Mouse (Mus musculus) G1E-ER4 (cell line): Measurements from ENCODE around the gene Cd164l2. TPM values are rescaled to one million over a fixed set of nuclear protein-coding genes. Genes with fewer than 3 reads are reported as not detected.

Source experiments
- GATA1 ChIP-seq: IDR thresholded peaks from one replicate; pipeline ENCODE4 v1.8.0; 2012; ENCODE audit warnings: low read length, inconsistent platforms
- polyA plus RNA-seq: library from polyadenylated mRNA; stranded (reverse); fragments of >175 nt; gene quantifications from 2 replicates; pipeline ENCODE4 v1.2.3, GENCODE M21; 2012

Cd164l2 gene
- polyA plus RNA-seq, 1 experiment: not detected

DNA sequence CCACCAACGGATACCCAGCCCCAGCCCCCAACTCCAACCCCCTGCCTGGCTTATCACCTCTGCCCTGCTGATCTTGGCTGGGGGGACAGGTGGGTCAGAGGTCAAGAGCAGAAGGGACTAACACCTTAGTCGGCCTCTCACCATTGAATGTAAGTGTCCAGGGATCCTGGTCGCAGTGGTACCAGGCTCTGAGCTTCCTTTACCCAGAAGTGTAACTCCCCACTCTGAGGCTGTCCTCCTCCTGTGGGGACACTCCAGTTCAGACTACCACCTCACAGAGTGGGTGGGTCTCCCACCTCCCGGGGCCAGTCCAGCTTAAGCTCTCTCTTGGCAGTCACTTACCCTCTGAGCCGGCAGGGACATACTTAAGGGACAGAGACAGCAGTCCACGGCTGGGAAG, 43.5 kb downstream of the Cd164l2 start:
- TF ChIP-seq GATA1: no peak

DNA sequence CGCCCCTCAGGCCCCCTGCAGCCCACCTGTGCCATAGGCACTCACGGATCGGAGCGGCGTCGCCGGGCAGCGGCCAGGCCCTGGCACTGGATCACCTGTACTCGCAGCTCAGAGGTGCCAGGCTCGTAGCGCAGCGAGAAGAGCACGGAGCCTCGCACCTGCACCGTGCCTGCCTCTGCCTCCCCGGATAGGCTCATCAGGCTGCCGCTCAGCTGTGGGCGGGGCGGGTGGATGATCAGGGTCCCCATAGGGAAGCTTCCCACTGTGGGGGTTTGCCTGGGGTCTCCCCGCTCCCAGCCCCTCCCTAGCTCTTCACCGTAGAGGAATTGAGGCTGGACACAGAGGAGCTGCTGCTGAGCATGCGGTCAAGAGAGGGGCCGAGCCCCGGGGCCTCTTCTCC, 44.9 kb downstream of the Cd164l2 start:
- TF ChIP-seq GATA1: no peak

DNA sequence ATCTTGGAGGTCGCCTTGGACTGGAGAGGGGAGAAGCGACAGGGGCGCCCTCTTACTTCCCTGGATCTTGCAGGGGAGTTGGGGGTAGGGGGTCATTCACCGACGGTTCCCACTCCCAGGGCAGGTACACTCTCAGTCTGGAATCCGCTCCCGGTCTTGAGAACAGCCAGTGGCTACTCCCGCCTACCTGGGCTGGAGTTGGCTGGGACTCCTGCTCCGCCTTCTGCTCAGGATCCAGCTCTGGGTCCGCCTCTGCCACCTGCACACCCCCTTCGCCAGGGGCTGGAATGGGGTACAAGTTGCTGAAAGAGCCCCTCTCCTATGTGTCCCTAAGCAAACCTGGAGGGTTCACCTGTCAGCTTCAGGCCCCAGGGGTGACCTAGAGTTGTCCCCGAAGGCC, 45.3 kb downstream of the Cd164l2 start:
- no peak for TF ChIP-seq GATA1

DNA sequence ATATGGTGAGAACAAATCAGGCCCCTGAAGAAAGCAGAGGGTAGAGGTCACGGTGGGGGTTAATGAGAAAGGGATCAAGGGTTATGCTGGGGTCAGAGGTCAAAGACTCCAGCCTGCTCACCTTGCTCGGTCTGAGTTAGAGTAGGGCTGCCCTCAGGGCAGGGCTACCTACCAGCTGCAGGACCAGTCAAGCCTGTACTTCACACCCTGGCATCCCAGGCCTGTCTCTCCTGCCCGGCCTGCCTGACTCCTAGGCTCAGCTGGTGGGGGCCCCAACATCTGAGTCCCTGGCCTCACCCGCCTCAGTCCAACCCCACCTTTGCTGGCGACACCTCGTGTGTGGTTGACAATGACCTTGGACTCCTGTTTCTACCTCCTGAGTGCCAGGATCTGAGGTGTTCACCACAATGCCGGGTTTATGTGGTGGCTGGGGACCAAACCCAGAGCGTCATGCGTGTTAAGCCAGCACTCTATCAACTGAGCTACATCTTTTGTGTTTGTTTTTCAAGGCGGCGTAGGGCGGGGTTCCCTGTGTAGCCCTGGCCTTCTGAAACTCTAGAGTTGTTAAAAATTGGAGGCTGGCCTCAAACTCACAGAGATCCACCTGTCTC, 46.0 kb downstream of the Cd164l2 start:
- TF ChIP-seq GATA1: no peak

DNA sequence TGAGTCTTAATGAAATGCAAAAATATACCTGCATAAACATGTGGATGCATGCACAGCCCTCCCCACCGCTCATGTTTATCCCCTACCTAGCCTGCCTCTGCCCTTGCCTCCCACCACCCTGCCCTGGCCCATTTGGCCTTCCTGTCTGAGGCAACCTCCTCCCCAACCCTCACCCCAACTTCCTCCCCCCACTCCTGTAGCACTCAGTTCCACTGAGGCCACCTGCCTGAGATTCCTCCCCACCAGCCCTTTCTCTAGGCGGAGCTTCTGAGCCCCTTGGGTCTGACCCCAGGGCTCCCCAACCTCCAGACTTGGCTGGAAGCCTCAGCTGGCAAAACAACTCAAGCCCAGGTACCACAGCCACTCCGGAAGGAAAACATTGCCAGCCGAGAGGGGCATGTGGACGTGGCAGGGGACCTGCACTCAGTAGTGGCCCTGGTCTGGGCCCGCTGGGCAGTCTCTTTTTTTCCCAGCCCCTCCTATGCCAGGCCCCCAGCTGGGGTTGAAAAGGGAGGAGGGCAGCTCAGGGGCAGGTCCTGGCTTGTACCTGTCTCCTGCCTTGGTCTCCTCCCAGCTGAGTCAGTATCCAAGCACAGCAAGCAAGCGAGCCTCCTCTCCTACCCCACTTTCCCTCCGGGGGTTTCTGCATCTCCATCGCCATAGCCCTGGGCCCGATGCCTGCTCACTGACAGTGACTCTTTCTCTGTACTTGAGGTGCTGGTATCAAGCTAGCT, 49.9 kb downstream of the Cd164l2 start:
- no peak for TF ChIP-seq GATA1

DNA sequence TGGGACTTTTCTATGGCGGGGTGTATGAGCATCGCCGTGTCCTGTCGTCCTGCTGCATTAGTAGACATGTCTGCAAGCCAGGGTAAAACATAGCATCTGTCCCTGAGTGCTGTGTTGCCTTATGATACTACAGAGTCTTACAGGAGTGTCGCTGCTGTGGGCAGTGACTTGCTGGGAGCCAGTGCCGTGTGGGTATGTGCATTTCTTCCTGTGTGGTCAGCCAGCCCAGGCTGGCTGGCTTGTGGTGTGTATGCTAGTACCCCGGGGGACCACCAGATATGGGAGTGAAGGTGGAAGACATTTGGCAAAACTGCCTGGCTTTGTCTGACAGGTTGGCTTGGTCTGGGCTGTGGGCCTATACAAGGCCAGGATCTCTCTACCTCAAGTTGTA, 50.4 kb downstream of the Cd164l2 start:
- TF ChIP-seq GATA1: no peak

DNA sequence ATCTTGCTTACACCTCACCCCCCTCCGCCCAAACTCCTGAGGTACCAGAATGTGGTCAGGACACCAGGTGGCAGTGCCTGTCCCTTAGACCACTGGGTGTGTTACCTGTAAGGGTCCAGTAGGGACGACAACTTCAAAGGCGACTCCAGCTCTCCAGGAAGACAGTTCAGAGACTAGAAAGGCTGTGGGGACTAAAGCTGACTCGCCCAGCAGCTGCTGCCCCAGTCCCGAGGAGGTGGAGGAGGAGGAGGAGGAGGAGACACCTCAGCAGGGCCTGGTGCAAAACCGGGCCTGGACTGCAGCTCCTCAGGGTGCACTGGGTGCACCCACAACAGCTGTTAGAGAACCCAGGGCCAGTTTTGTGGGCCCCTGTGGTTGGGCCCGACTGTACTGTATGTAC, 51.0 kb downstream of the Cd164l2 start, which contains the start of gene Sytl1:
Sytl1 (minus strand) TSS at position 232 of the 400 bp plus-strand sequence.
- no peak for TF ChIP-seq GATA1

DNA sequence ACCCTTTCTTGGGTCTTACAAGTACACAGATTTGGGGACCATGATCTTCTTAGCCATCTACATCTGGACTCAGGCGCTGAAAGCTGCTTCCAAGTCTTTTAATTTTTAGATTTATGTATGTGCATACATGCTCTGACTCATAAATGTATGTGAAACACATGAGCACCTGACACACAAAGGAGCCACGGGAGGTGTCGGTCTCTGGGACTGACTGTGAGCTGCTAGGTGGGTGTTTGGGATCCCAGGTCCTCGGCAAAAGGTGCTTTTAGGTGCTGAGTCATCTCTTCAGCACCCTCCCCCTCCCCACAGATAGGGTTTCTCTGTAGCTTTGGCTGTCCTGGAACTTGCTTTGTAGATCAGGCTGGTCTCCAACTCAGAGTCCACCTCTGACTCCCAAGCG, 51.8 kb downstream of the Cd164l2 start:
- TF ChIP-seq GATA1: no peak

DNA sequence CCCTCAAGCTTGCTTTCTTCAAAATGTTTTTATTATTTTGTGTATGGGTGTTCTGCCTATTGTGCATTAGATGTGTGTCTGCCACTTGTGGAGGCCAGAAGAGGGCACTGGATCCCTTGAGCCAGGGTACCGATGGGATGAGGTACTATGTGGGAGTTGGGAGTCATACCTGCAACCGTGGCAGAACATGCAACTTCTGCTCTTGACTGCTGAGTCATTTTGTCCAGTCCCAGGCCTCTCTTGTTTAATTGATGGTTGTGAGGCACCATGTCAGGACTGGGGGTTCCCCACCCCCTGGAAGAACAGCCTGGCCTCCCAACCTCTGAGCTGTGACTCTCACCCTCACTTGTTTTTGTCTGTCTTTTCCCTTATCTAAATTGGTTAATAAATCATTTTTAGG, 52.6 kb downstream of the Cd164l2 start:
- no peak for TF ChIP-seq GATA1

DNA sequence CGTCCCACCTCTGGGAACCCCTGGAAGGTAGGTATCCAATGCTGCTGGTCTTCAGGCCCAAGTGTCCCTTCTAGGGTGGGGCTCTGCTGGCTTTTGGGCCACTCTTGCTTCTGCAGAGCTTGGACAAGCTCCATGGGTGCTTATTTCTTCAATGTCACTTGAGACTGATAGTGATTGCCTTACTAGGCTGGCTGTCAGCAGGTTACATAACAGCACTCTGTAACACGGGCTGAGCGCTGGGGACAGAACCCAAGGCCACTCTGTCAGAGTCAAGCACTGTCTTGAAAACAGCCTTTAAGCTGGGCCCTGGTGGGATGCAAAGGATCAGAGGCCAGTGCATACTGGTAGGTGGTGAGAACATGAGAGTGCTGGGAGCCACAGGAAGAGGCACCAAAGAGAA, 53.4 kb downstream of the Cd164l2 start:
- no peak for TF ChIP-seq GATA1

DNA sequence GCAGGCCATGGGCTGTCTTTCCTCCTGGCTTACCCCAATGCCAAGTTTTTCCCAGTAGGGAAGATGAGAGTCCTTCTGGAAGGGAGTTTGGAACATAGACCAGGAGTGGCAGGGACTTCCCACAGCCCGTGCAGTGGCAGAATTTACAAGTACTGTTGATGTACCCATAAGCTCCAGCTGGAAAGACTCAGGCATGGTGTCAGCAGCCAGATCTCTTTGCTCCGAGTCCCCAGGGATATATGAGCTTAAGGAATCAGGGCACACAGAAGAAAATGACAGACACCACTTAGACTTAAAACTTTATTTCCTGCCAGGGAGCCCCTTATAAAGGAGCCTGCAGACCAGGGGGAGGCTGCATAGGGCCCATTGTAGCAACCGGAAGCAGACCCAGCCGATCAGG, 53.8 kb downstream of the Cd164l2 start:
- no peak for TF ChIP-seq GATA1

DNA sequence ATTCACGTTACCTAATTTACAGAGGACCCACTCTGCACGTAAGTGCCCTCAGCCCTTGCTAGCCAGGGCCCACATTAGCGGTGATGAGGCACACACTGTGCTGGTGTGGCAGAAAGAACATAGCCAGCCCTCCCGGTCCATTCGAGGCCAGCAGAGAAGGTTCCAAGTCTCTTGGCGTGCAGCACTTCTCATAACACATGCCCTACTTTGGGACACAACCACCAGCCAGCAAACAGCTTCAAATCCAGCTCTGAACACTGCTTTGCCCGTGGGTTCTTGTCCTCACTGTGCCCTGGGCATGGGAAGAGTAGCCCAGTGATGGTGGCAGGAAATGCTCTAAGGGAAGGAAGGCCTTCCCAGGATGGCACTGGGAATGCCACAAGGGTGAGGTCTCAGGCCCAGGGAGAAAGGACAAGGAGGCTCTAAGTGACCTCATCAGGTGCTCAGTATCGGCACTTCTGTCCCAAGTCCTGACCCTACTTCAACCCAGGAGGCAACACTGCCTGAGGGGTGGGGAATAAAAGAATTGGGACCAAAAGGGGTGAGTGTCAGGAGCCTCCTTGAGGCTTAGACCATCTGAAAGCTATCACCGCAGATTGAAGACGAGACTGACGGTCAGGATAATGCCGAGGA, 54.4 kb downstream of the Cd164l2 start:
- TF ChIP-seq GATA1: no peak

DNA sequence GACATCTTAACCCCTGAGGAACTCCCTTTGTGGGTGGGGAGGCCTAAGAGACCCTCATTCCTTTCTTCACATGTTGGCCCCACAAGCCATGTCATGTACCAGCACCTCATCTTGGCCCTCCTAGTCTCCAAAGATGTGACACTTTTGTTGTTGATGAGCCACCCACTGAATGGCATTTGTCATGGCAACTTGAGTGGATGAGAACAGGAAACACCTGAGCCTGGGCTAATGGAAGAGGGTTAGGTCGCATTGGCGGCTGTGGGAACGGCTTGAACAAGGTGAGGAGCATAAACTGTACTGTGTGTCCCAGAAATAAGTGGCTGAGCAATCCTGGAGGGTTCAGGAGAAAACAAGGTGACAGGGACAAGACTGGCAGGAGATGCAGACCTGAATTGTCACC, 57.0 kb downstream of the Cd164l2 start:
- TF ChIP-seq GATA1: no peak

DNA sequence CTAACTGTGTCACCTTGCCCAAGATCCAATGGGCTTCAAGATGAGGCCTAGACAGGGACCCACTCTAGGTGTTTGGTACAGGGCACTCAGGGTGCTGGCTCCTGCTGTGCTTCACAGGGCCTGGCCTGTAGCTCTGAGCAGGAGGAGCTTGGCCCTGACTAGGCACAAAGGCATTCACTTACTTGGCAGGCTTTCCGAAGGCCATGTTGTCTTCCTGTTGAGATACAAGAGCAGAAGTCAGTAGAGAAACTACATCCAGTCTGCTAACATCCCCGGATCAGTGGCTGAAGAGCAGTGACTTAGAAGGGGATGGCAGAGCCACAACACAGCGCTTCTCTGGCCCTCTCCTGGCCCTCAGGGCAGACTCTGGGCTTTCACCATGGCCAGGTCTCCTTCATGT, 57.7 kb downstream of the Cd164l2 start:
- no peak for TF ChIP-seq GATA1

DNA sequence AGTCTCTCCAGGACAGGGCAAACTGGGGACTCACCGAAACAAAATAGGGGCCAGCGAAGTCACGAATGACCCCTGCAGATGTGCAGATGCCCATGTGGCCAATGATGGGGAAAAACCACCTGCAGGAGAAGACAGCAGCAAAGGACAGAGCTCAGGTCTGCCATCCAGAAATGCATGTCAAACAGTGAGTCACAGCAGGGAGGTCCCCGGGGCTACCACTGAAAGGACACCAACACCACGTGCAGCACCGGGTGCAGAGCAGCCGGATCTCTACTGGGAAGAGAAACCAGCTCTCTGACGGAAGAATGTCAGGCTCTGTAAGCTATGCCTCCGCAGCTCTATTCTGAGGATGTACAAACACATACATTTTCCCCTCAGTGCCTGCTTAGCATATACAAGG, 59.0 kb downstream of the Cd164l2 start:
- no peak for TF ChIP-seq GATA1

Other genes starting within 250 kb of the Cd164l2 start
- gene Fgr, start 238.0 kb upstream of the Cd164l2 start, polyA plus RNA-seq: not detected in 2 replicates
- gene Ahdc1, start 200.9 kb upstream of the Cd164l2 start, polyA plus RNA-seq: 21.6 and 23.9 TPM in 2 replicates
- 50.3 and 57.3 TPM in 2 replicates for gene Wasf2, start 81.6 kb upstream of the Cd164l2 start, polyA plus RNA-seq
- 0.03 TPM in 2 replicates for gene Gpr3, start 405 bp downstream of the Cd164l2 start, polyA plus RNA-seq
- 51.8 and 51.9 TPM in 2 replicates for gene Map3k6, start 28.7 kb downstream of the Cd164l2 start, polyA plus RNA-seq
- 0.10 and 0.26 TPM in 2 replicates for gene Sytl1, start 51.0 kb downstream of the Cd164l2 start, polyA plus RNA-seq
- 27.0 and 38.3 TPM in 2 replicates for gene Tmem222, start 65.7 kb downstream of the Cd164l2 start, polyA plus RNA-seq
- 56.5 and 63.0 TPM in 2 replicates for gene Wdtc1, start 141.3 kb downstream of the Cd164l2 start, polyA plus RNA-seq
- gene Slc9a1, start 157.6 kb downstream of the Cd164l2 start, polyA plus RNA-seq: 56.6 and 70.6 TPM in 2 replicates